Mouse (Mus musculus): ENCODE results near the gene Tmc1.

Gene Tmc1

GRCm38 (mm10) chr19:20953874-20954273 lies at the start of gene Tmc1:
Gene Tmc1, minus strand, starts transcription at chr19:20954202.
- DNase-seq (ENCODE audit: low read depth, low spot score), result no peak

GRCm38 (mm10) chr19:21001552-21001951 lies 47.5 kb upstream of the Tmc1 start:
- no peak for DNase-seq (ENCODE audit: low read depth, low spot score)

GRCm38 (mm10) chr19:20979244-20979643 lies 25.2 kb upstream of the Tmc1 start:
- DNase-seq (ENCODE audit: low read depth, low spot score), result no peak

GRCm38 (mm10) chr19:20978148-20978547 lies 24.1 kb upstream of the Tmc1 start:
- DNase-seq (ENCODE audit: low read depth, low spot score), result no peak

- DNase-seq (ENCODE audit: low read depth, low spot score), result no peak
Observed at GRCm38 (mm10) chr19:20971926-20972325, 17.9 kb upstream of the Tmc1 start.

- no peak for DNase-seq (ENCODE audit: low read depth, low spot score)
Observed at GRCm38 (mm10) chr19:20954815-20955214, 813 bp upstream of the Tmc1 start.

- DNase-seq (ENCODE audit: low read depth, low spot score), result no peak
Observed at GRCm38 (mm10) chr19:20944446-20944845, 9.6 kb downstream of the Tmc1 start.

- DNase-seq (ENCODE audit: low read depth, low spot score), result no peak
Observed at GRCm38 (mm10) chr19:20924282-20924681, 29.7 kb downstream of the Tmc1 start.

- no peak for DNase-seq (ENCODE audit: low read depth, low spot score)
Observed at GRCm38 (mm10) chr19:20923336-20924211, 30.4 kb downstream of the Tmc1 start.

GRCm38 (mm10) chr19:20918241-20918640 lies 35.8 kb downstream of the Tmc1 start:
- DNase-seq (ENCODE audit: low read depth, low spot score), result no peak

GRCm38 (mm10) chr19:20915151-20915550 lies 38.9 kb downstream of the Tmc1 start:
- DNase-seq (ENCODE audit: low read depth, low spot score), result no peak

GRCm38 (mm10) chr19:20910356-20910755 lies 43.6 kb downstream of the Tmc1 start:
- DNase-seq (ENCODE audit: low read depth, low spot score), result no peak

GRCm38 (mm10) chr19:20881205-20881604 lies 72.8 kb downstream of the Tmc1 start:
- no peak for DNase-seq (ENCODE audit: low read depth, low spot score)

GRCm38 (mm10) chr19:20875881-20876280 lies 78.1 kb downstream of the Tmc1 start:
- no peak for DNase-seq (ENCODE audit: low read depth, low spot score)

- no peak for DNase-seq (ENCODE audit: low read depth, low spot score)
Observed at GRCm38 (mm10) chr19:20861779-20862178, 92.2 kb downstream of the Tmc1 start.

GRCm38 (mm10) chr19:20860270-20860669 lies 93.7 kb downstream of the Tmc1 start:
- DNase-seq (ENCODE audit: low read depth, low spot score), result no peak

- DNase-seq (ENCODE audit: low read depth, low spot score), result no peak
Observed at GRCm38 (mm10) chr19:20857819-20858218, 96.2 kb downstream of the Tmc1 start.

GRCm38 (mm10) chr19:20848906-20849305 lies 105.1 kb downstream of the Tmc1 start:
- DNase-seq (ENCODE audit: low read depth, low spot score), result no peak

- no peak for DNase-seq (ENCODE audit: low read depth, low spot score)
Observed at GRCm38 (mm10) chr19:20847476-20848073, 106.4 kb downstream of the Tmc1 start.

GRCm38 (mm10) chr19:20837422-20837821 lies 116.6 kb downstream of the Tmc1 start:
- no peak for DNase-seq (ENCODE audit: low read depth, low spot score)

- DNase-seq (ENCODE audit: low read depth, low spot score), result no peak
Observed at GRCm38 (mm10) chr19:20836055-20836845, 117.8 kb downstream of the Tmc1 start.

- no peak for DNase-seq (ENCODE audit: low read depth, low spot score)
Observed at GRCm38 (mm10) chr19:20834895-20835294, 119.1 kb downstream of the Tmc1 start.

Measured in c-Kit-negative CD71-positive TER-119-positive erythroid progenitor cells, embryonic 14.5 days (primary cell).